Mouse (Mus musculus) cerebellum, adult 11-12 months (tissue): ENCODE results near the gene Aqr.
"Not testable (repeated sequence)": the region's sequence is repeated elsewhere in the genome, so short reads cannot be mapped to it uniquely, and the experiment has no call there.

Experiments
- DNase-seq: peaks from one replicate; pipeline ENCODE4 v3.0.0; 2022

Aqr gene

DNA sequence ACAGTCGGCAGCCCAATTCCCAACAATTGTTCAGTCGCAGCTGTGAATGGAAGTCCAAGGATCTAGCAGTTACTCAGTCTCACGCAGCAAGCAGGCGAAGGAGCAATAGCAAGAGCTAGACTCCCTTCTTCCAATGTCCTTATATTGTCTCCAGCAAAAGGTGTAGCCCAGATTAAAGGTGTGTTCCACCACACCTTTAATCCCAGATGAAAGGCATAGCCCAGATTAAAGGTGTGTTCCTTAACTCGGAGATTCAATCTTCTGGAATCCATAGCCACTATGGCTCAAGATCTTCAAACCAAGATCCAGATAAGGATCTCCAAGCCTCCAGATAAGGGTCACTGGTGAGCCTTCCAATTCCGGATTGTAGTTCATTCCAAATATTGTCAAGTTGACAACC is at the start of gene Aqr:
Gene Aqr (minus strand): TSS at position 101 of the 400 bp plus-strand sequence.
- DNase-seq = not testable (repeated sequence)

GRCm38 (mm10) chr2:114236566-114236965 is 49.7 kb upstream of the Aqr start:
- DNase-seq = no peak

- no peak for DNase-seq
Measured at GRCm38 (mm10) chr2:114235584-114235983, 48.8 kb upstream of the Aqr start.

- DNase-seq = no peak
Measured at GRCm38 (mm10) chr2:114231248-114231647, 44.4 kb upstream of the Aqr start.

GRCm38 (mm10) chr2:114228672-114229071 is 41.8 kb upstream of the Aqr start:
- no peak for DNase-seq

DNA sequence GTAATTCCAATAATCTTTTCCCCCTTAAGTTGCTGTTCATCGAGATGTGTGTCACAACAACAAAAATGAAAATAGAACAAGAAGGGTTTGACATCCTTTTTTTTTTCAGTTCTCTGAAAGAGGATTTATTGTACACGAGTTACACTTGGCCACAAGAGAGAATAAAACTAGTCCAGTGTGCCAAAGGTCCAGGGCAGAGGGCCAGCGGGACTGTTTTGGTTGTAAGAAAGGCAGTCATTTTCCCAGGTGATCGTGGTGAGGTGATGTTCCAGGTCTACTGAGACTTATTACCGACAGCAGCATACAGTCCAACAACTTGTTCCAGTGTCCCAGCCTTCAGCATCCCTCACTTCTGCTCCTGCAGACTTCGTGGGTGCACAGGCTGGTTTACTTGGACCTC is 18.2 kb upstream of the Aqr start:
- no peak for DNase-seq

DNA sequence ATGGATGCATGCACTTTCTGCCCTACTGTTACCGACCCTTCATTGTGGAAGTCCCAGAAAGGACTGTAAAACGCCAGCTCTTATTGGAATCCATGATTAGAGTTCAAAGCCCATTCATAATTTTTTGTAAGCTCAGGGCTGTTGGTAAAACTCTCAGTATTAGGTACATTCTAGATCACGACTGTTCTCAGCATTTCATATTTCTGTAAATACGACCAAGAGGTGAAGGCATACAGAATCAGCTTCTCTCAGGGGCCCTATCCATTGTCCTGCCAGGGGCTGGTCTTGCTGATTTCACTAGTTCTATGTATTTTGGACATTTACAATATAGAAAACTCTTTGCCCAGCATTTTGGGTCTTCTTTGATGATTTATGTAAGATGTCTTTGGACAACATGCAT is 14.8 kb upstream of the Aqr start:
- no peak for DNase-seq

DNA sequence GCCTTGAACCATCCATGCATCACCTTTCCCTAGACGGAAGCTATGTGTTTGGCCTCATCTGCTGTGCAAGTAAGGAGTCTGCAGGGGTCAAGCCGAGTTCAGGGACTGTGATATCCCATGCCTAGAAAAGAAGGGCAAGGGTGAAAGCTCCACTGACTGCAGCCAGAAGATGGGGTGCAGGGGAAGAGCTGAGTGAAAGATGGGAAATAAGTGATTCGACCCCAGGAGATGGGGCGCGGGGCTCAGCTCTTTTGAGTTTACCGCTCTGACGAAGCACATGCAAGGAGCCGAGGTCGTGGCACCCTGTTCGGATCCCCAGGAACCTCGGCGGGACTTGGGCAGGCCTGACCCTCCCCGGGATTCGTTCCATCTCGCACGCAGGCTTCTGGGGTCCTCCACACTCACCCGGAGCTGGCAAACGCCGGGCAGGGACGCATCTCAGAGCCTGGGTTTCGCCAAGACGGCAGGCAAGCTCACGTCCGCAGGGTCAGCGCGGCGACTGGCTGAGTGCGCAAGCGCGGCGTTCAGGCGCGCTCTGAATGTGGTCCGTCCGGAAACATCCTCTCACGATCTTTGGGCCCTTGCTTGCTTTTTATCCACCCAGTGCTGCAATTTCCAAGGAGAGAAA is 14.2 kb upstream of the Aqr start, which contains the start of gene Zfp770:
Gene Zfp770 (minus strand): TSS at position 538 of the 628 bp plus-strand sequence.
- peak; percentile 76 for DNase-seq

- no peak for DNase-seq
Measured at GRCm38 (mm10) chr2:114196421-114196820, 9.6 kb upstream of the Aqr start.

GRCm38 (mm10) chr2:114177802-114178733 is 8.8 kb downstream of the Aqr start:
- no peak for DNase-seq

DNA sequence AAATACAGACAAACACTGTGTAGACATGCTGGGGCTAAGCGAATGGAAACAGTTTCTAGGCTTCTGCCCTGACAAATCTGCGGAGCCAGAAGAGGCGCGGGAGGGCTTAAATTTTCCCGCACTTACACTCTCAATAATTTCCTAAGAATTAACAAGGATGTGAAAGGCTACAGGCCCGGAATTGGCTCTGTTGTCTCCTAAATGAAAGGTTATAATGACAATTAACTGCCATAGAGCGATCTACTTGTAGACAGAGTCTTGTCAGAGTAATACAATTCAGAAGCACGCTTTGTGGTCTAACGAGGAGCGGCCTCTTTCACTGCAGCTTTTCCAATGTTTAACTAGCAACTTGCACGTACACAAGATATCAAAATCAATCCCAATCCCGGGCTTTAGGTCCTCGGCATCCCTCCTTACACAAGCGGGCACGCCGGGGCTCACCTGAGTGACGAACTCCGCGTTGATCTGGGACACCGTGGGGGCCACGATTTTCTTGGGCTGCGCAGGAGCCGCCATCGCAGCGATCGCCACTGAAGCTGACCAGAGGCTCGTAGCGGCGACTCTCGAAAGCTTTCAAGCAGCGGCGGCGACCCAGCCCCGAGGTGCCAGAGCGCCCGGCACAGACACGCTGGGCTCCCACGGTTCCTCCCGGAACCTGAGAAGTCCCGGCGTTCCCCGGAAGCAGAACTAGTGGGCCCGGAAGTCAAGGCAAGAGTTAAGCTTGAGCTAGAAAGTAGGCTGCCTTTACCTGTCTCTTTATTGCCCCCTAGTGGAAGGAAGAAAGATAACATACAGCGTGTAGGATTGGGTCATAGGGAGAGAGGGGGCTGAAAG is 12.0 kb downstream of the Aqr start:
- DNase-seq = peak; percentile 85

DNA sequence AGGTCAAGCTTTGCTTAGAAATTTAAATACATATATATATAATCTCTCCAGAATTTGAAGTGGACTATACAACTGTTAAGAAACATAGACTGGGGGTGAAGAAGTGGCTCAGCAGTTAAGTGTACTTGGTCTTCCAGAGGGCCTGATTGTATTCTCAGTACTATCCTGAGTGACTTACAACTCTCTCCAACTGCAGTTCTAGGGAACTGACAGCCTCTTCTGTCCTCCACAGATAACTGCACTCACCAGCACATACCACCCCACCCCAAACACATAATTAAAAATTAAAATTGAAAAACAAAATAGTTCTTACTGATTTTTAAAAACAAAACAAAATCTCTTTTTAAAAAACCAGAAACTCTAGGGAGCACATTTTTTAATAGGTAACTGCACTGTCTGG is 13.6 kb downstream of the Aqr start:
- DNase-seq = no peak

DNA sequence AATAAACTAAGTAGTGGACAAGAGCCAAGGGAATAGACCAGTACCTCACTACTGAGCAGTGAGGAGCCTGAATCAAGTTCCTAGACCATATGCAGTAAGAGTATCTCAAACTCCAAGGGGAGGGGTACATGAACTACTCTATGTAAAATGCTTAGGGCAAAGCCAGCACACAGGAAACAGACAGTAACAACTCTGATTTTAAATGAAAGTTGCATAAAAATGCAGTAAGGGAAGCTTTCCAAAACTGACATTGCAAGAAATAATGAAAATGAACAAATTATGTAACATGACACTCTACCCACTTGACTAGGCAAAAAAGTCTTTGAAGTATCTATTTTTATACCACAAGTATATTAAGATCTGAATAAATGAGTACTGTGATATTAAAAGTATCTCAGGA is 19.0 kb downstream of the Aqr start:
- no peak for DNase-seq

- no peak for DNase-seq
Measured at GRCm38 (mm10) chr2:114161978-114162377, 24.8 kb downstream of the Aqr start.

DNA sequence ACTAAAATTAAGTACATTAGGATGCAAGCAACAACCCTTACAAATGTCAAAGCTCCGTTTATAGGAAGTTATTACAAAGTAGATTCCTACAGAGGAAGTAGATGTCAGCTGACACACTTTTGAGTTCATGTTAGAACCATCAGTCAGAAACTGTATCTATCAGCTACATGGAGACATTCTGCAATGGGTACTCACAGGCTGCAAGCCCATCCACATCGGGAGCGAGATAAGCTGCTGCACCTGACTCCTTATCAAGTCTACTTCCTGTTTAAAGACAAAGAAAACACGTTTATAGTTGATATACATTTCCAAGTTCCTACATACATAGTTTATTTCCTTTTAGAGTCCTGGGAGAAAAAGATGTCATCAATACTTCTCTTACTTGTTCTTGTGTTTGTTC is 29.5 kb downstream of the Aqr start:
- no peak for DNase-seq

GRCm38 (mm10) chr2:114156639-114157038 is 30.2 kb downstream of the Aqr start:
- no peak for DNase-seq

DNA sequence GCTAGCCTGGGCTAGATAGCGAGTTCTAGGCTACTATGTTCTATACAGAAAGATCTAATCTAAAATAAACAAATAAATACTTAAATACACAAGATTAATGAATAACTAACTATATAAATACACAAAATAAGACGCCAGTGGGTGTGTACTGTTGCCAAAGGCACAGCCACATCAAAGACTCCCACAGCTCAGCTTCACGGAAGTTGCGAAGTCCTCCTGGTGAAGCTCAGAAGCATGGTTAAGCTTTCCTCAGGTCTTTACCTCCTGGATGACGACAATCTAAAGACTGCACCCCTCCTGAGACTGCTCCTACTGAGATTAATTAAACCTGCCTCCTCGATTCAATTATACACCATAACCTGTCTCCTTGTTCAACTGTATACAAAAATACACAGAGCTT is 33.6 kb downstream of the Aqr start:
- DNase-seq = no peak

DNA sequence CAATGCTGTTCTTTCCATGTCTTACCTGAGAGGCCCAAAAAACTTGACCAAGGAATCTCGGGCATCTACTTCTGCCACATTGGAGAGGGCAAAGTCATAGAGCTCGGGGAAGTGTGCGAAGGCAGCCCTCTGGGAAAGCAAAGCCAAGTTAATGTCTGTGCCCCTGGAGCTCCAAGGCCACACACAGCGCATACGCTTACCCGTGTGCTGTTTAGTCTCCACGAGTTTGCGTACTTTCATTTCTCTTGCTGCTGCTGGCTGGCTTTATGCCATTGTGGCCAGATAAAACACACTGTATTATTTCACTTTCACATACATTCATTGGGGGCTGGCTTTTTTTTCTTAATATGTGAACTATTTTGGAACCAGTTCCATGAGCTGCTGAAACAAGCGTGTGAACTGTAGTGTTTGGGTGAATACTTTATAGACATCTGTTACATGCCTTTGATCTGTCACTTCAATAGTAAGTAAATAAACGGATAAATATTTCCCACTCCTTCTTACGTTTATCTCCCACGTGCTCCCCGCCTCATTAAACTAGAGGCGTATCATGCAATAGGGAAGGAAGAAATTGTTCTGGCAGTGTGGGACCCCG is 39.9 kb downstream of the Aqr start:
- no peak for DNase-seq

DNA sequence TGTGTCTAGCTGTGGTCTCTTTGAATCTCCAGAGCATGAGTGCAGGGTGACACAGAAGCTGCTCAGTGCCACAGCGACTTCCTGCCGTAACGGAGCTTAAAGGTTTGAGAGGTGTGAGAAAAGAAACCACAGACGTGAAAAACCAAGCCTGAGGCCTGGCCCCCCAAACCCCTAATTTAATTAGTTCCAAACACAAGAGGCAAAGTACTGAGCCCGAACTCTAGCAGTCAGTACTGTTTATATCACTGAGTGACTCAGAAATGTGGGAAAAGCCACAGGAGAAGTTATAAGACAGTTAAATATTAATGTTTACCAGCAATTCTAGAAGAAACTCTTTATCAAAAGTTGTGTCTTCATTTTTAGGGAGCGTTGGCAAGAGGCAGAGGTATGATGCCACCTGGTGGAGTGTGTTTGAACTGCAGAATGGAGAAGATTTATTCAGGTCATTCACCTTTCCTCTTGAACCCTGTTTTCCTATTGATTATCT is 41.5 kb downstream of the Aqr start:
- no peak for DNase-seq

DNA sequence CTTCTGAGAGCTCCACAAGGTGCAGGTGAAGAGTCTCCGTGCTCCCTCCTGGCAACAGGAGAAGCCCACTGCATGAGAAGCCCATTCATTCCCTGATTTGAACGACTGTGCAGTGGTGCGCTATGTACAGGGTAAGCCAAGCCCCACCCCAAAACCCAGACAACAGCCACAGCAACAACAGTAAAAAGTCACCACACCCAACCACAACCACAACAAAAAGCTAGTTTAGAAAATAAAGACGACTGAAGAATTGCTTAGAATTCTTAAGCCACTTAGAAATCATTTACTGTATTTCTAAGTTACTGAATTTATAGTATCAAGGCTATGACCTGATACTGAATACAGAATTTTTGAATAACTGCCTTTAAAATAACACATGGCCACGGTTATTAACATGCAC is 41.9 kb downstream of the Aqr start:
- DNase-seq = no peak

- no peak for DNase-seq
Measured at GRCm38 (mm10) chr2:114143842-114144241, 43.0 kb downstream of the Aqr start.

- DNase-seq = no peak
Measured at GRCm38 (mm10) chr2:114136755-114137154, 50.1 kb downstream of the Aqr start.

GRCm38 (mm10) chr2:114135777-114136176 is 51.0 kb downstream of the Aqr start:
- DNase-seq = no peak
